Mouse (Mus musculus): ENCODE results near the gene Pdgfc.
"Not testable (repeated sequence)": the region's sequence is repeated elsewhere in the genome, so short reads cannot be mapped to it uniquely, and the experiment has no call there.

Gene Pdgfc

GRCm38 (mm10) chr3:81046652-81047607 is 10.7 kb downstream of the Pdgfc start:
- no peak for DNase-seq

- no peak for DNase-seq
Measured at GRCm38 (mm10) chr3:81051522-81051921, 15.3 kb downstream of the Pdgfc start.

GRCm38 (mm10) chr3:81052422-81052821 is 16.2 kb downstream of the Pdgfc start:
- no peak for DNase-seq

- DNase-seq, result no peak
Measured at GRCm38 (mm10) chr3:81054074-81054473, 17.9 kb downstream of the Pdgfc start.

DNA sequence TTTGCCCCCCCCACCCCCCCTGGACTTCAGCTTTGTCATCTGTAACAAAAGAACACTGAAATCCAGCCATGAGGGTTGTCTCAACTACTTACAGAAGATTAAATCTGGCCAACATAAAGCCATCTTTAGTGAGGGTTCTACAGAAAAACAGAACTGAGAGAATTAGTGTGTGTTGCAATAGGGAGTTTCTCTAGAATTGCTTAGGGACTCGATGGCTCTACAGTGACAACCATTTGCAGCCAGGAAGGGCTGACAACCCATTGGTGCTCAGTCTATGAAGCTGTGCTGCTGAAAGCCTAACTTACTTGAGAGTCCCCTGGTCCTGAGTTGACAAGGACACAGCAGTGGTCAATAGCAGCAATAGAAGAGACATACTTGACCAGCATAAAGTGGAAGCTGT is 21.5 kb downstream of the Pdgfc start:
- no peak for DNase-seq

DNA sequence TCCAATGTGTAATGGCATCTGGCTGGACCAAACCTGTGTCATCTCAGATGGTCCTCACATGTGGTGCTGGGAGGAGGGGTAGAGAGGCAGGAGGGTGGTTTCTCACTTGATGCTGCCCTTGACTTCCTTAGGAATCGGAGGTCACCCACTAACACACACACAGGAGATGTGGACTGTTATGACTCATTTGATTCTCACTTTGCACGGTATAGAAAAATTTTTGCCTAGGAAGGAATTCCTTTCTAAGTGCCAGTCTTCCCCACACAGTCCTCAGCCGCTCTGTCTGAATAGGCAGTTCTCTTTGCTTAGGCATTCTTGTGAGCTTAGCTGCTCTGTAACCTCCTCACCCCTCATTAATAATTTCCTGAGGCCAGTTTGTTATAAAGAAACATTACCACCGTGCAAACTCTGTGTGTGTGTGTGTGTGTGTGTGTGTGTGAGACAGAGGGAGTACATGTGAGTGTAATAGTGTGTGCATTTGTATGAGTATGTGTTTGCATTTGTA is 22.4 kb downstream of the Pdgfc start:
- no peak for DNase-seq

DNA sequence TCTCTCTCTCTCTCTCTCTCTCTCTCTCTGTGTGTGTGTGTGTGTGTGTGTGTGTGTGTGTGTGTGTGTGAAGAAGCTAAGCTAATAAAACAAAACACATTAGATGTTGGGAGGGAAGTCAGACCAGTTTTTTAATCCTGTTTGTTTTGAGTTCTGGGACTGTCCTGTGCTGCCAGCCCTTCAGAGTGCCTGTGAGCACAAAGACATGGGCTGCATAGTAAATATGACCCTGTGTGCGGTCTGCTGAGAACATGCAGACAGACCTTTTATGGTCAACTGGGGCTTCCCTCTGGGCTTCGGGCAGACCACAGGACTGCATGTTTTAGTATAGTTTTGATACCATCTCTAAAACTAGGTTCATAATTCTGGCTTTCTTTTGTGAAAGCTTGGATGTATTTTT is 32.3 kb downstream of the Pdgfc start:
- no peak for DNase-seq

- DNase-seq, result no peak
Measured at GRCm38 (mm10) chr3:81101136-81101535, 64.9 kb downstream of the Pdgfc start.

DNA sequence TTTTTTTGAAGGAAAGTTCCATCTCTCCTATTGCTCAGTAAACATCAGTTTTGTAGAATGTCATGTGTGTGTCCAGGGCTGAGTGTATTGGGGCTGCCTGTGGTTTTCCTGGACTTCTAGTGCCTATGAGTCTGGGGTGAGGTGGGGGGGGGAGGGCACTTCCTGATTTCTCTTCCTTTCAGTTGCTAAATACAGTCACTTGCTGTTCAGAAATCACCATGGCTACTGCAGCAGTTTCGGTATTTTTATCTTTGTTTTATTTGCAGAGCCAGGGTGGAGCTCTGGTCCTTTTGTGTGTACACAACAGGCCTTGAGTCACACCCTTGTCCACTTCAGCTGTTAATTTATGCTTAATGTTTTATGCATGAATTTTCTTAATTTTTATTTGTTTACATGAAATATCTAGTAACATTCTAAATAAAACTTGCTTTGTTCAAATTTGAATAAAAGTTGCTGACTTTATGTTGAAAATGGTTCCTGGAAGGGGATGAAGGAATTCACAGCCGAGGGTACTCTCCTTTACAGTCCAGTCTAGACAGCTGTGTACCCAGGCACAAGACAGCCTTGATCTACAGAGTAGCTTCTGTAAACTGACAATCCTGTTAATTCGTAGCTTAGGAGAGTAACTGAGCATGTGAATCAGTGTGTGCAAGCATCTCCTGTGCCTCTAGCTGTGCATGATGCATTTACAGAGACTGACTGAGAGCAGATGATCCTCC is 66.1 kb downstream of the Pdgfc start:
- no peak for DNase-seq

DNA sequence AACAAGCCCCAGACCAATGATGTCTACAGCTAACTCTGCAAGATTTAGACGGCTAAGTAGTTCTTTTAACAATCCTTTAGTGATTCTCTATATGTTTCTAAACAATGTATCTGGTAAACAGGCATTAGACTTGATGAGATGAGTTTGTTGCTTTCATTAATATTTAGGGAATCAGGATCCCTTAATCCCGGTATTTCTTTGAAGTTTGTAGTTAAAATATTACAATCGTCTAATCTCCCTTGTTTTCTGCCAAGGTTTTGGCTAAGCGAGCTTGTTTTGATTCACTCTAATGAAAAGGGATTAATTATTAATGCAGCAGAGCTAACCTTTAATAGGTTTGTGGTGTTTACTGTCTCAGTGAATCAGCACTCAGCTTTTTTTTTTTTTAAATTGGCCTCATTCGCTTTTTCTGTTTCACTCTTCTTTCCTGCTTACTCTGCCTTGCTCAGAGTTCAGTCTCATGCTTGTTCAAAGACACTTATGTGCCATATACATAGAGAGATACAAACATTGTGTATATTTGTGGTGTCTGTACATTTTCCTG is 66.7 kb downstream of the Pdgfc start:
- no peak for DNase-seq

DNA sequence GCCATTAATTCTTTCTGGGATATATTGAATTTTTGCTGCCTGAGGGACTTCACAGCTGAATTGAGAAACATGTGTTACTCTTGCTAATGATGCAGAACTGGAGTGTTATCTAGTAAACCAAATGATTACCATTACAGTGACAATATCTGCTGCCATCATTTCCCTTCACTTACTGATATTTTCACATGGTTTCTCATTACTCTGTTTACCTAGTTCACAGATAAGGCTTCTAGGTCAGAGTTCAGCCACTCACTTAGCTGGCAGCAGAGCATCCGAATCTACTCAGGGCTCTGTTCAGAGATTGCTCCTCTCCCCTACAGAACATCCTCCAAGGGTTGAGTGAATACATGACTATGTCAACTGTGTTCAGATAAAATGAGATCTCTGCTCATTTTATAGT is 71.3 kb downstream of the Pdgfc start:
- no peak for DNase-seq

DNA sequence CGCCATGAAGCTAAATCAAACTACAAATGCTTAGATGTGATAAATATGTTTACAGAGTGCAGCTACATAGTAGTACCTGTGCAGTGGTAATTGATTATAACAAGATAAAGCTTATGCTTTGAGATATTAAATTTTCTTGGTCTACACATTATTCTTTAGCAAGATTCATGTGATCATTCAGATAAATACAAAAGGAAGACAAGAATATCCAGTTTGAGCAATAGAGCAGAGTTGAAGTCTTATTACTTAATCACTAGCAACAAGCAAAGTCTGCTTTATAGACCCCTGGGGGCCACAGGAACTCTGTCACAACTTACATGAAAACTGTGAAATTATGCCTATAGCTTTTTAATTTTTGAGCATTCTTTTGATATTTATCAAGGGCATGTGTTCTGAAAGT is 74.8 kb downstream of the Pdgfc start:
- no peak for DNase-seq

DNA sequence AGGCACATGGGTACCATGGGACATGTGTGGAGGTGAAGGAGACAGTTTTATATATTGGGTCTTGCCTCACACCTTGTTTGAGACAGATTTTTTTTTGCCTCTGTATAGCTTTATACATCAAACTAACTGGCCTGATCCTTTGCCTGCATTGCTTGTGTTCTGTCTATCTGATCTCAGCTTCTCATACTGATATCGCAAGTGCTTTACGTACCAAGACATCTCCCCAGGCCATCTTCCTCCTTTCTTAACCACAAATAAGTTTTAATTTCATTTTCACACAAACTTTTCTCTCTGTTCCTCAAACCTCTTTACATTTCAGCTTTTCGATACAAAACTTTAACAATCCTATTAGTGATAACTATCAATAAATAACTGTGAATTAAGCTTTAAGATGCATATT is 76.7 kb downstream of the Pdgfc start:
- DNase-seq, result no peak

- DNase-seq, result no peak
Measured at GRCm38 (mm10) chr3:81120664-81121063, 84.4 kb downstream of the Pdgfc start.

GRCm38 (mm10) chr3:81121731-81122130 is 85.5 kb downstream of the Pdgfc start:
- DNase-seq, result no peak

DNA sequence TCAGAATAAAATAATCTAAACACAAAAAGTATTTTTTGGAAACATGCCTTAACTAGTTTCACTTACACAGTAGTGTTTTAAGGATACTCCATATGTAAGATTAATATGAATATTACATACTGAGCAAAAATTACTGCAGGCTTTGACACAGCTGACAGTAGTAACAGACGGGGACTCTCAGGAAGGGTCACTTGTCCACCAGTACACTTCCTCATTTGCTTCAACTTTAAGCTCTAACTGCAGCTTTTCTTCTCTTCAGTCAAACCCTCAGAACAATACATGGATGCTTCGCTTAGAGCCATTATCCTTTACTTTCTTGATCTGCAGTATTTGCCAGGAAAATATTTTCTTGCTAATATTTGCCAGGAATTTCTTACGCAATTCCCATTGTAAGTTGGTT is 87.2 kb downstream of the Pdgfc start:
- no peak for DNase-seq

DNA sequence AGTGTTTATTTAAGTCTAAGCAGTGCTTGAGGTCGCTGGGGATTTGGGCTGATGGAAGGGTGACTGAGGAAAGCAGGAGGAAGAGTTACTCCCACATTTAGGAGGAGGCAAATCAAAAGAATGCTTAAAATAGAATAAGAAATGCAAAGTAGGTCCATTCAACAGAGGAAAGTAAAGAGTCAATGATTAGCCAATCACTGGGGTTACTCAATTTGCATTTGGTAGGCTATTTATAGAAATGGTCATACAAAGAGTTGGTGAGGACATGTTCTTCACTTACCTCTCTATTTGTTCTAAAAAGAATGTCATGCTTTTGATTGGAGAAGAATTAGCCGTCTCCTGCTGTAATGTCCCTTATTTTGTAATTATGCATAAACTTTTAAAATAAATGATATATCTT is 90.8 kb downstream of the Pdgfc start:
- no peak for DNase-seq

- no peak for DNase-seq
Measured at GRCm38 (mm10) chr3:81136985-81137384, 100.8 kb downstream of the Pdgfc start.

- not testable (repeated sequence) for DNase-seq
Measured at GRCm38 (mm10) chr3:81138030-81138429, 101.8 kb downstream of the Pdgfc start.

DNA sequence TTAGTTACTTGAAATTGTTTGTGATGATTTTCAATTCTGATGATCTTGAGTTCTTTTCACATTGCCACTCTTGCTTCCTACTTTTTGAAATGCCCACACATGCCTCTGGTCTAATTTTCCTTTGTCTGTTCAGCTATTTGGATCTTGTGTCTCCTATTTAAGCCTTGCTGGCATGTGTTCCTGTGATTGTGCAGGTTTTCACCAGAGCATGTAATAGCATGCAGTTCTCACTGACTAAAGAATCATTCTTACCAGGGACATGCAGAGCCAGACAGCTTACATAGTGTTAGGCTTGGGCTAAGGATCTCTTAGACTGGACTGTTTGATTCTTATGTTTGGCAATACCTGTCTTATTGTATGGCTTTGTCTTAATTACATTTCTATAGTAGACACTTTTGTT is 107.5 kb downstream of the Pdgfc start:
- no peak for DNase-seq

- DNase-seq, result no peak
Measured at GRCm38 (mm10) chr3:81149109-81149521, 112.9 kb downstream of the Pdgfc start.

- DNase-seq, result no peak
Measured at GRCm38 (mm10) chr3:81150228-81150627, 114.0 kb downstream of the Pdgfc start.

DNA sequence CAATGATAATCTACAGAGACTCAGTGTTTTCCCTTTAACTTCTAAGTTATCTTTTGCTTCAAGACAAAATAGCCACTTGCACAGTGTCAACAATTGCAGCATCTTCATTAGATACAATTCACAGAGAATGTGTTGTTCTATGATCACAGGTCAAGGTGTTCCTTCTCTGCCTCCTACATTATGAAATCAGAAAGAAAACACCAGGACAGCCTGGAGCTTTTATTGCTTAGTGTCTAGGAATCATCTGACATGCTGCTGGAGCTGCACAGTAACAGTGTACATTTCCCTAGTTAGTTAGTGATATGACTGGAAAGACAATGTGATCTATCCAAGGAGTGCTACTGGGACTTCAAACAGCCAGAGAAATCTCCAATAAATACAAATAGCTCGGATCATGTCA is 118.2 kb downstream of the Pdgfc start:
- DNase-seq, result no peak
